Mouse (Mus musculus) ZHBTc4 (cell line): Measurements from ENCODE around the gene Vps33b.

Source experiments
- DNase-seq: peaks from one replicate; pipeline ENCODE4 v3.0.0-alpha.2; 2011; ENCODE audit warnings: low read depth, low spot score

Gene Vps33b

DNA sequence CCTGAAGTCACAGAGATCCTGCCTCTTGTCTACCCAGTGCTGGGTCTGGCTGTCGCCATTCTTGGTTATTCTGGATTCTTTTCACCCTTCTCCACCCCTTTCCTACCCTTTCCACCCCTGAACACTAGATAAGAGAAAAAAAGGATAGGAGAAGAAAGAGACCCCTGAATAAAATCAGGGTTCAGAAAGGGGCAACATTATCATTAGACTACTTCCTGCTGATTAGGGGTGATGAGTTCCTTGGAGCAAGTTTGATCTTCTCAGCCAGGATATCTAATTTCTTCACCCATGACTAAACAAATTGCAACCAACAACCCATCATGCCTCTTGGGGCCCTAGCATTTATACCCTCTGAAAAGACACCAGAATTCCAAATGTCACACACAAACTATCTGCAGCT lies 1.7 kb upstream of the Vps33b start:
- no peak for DNase-seq

DNA sequence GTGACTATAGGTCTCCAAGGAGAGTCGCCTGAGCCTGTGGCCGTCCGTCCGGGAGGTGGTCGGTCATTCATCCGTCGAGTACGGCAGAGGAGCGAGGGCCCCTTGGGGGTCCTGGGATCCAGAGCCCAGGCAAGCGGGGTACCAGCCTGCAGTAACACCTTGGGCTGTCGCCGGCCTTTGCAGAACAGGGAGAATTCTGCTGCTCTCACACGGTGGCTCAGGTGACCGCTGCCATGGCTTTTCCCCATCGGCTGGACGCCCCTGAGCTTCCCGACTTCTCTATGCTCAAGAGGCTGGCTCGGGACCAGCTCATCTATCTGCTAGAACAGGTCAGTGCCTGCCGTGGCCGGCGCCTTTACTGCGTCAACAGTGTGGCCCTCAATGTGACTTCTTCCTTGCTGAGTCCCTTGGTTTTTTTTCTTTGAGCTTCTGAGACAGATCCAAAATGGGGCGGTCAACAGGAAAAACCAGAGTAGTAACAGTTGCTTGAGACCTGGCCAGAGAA lies 354 bp downstream of the Vps33b start:
- no peak for DNase-seq

GRCm38 (mm10) chr7:80273456-80273855 lies 4.0 kb downstream of the Vps33b start:
- DNase-seq: no peak

DNA sequence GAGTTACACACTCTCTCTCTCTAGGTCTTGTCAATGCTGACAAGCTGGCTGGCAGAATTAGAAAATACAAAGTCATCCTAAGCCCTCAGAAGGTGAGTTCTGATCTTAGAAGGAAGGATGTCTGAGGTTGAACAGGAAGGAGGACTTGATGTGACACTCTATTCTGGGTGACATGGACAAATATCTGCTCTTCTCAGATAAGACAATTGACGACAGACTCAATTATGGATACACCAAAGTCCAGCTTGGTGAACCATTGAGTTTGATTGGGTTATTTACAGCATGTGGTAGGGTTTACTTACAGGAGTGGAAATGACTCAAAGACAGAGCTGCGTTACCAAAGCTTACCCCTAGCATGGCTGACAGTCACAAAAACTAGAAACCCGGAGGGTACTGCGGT lies 6.9 kb downstream of the Vps33b start:
- no peak for DNase-seq

GRCm38 (mm10) chr7:80280032-80280431 lies 10.6 kb downstream of the Vps33b start:
- no peak for DNase-seq

GRCm38 (mm10) chr7:80280998-80281397 lies 11.5 kb downstream of the Vps33b start:
- DNase-seq: no peak

GRCm38 (mm10) chr7:80281646-80282045 lies 12.2 kb downstream of the Vps33b start:
- no peak for DNase-seq

DNA sequence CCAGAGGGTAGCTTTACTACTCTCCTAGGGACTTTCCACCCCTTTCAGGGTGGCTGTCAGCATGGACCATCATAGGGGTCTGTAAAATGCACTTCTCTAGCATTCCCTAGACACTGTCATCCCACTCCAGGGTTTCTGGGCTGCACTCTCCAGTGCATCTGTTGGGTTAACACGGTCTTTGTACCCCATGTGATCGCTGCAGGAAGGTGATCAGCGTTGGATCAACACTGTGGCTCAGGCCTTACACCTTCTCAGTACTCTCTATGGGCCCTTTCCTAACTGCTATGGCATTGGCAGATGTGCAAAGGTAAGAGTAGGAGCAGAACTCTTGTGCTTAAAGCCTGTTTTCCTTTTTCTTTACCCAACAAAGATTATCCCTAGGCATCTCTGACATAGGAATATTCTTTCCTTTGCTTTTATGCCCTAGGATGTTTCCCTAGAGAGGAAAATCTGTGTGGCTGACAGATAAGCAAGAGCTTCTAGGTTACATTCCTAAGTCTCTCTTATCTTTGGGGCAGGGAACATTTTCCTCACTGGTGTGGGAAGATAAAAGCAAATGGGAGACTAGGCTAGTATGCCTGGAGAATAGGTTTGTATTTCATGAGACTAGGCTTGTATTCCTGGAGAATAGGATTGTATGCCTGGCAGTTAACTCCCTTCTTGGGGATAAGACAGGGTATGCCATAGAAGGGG lies 13.9 kb downstream of the Vps33b start:
- no peak for DNase-seq

DNA sequence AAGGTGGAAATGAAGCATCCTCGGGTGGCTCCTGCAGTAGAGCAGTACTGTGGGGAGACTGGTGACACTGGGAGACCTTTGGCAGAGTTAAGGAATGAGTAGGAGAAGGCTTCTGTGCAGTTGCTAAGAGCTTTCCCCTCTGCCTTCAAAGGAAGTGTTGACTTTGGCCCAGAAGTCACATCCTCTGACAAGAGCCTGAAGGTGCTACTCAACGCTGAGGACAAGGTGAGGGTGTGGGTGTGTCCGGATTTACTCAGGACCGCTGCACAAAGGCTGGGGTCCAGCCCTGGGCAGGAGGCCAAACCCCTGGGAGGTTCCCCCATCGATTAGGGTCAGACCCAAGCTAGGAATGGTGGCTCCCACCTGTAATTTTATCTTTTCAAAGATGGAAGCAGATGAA lies 14.9 kb downstream of the Vps33b start:
- DNase-seq: no peak

- DNase-seq: no peak
Observed at GRCm38 (mm10) chr7:80285725-80286124, 16.3 kb downstream of the Vps33b start.

GRCm38 (mm10) chr7:80287736-80288135 lies 18.3 kb downstream of the Vps33b start:
- DNase-seq: no peak

- peak; percentile 99 for DNase-seq
Observed at GRCm38 (mm10) chr7:80294062-80294763, 24.8 kb downstream of the Vps33b start, which contains the start of gene Prc1. Gene Prc1 (plus strand): TSS chr7:80294450.

- peak; percentile 54 for DNase-seq
Observed at GRCm38 (mm10) chr7:80294764-80295648, 25.6 kb downstream of the Vps33b start.

- no peak for DNase-seq
Observed at GRCm38 (mm10) chr7:80296462-80296861, 27.0 kb downstream of the Vps33b start.

DNA sequence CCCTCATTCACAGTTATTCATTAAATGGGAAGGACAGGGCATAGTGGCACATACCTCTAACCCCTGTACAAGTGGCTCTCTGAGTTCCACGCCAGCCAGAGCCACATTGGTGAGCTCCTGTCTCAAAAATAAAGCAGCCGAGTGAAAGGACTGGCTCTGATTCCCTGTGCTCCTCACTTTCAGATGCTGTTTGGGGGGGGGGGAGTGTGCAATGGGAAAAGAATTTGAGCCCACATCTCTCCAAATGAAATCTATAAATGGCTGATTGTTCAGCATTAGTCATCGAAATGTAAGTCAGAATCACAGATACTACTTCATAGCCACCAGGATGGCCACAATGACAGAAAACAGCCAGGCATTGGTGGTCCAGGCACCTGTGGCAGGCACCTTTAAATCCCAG lies 27.6 kb downstream of the Vps33b start:
- no peak for DNase-seq

GRCm38 (mm10) chr7:80298754-80299153 lies 29.3 kb downstream of the Vps33b start:
- DNase-seq: no peak

DNA sequence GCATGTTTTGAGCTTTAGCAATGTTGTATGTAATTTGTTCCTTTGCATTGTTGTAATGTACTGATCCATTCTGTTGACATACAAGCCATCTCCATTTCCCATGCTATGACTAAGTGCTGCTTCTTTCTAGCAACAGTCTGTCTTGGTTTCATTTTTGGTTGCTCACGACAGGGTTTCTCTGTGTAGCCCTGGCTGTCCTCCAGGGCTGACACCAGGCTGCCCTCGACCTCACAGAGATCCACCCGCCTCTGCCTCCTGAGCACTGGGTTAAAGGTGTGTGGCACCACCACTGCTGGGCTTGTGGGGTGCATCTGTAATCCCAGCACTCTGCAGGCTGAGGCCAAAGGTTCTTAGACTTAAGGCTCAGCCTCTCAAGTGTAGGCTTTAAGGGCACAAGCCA lies 30.1 kb downstream of the Vps33b start:
- no peak for DNase-seq

DNA sequence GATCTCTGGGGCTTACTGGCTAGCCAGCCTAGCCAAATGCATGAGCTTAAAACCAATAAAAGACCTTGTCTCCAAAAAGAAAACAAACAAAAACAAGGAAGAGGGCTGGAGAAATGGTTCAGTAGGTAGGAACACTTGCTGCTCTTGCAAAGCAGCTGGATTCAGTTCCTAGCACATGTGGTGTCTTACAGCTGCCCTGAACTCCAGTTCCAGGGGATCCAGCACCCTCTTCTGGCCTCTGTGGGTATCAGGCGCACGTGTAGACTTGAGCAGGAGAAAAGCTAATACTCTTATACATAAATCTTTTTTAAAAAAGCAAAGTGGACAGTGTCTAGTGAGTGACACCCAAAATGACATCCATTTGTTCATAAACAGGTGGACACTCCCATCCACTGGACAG lies 32.1 kb downstream of the Vps33b start:
- peak; percentile 53 for DNase-seq

GRCm38 (mm10) chr7:80307766-80308165 lies 38.3 kb downstream of the Vps33b start:
- DNase-seq: peak; percentile 52

GRCm38 (mm10) chr7:80310771-80311170 lies 41.3 kb downstream of the Vps33b start:
- no peak for DNase-seq

DNA sequence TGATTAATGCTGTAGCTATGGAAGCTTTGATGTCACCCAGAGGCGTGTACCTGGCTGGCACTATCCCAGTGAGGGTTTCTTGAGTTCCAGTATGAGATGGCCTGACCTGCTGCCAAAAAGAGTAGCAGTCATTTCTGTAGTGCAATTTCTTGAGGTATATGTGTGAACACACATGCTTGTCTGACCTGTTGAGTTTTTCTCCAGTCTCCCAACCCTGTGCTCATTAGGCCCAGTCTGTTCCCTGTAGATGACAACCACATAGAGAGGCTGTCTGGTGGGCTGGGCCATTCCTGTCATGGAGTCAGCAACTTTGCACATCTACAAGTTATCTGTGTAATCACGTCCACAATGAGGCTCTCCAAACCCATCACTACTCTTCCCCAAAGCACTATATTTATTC lies 46.3 kb downstream of the Vps33b start:
- no peak for DNase-seq
